Mouse (Mus musculus) spleen, adult 2 months (tissue): ENCODE data around the gene Ubash3a.

Experiments used
- CTCF ChIP-seq: fragments of 200-500 bp; IDR thresholded peaks from 2 replicates; pipeline ENCODE4 v1.5.1; 2011; ENCODE audit warnings: mild to moderate bottlenecking, inconsistent platforms; ENCODE audit not compliant: insufficient read depth, insufficient read length, insufficient replicate concordance; ENCODE audit errors: extremely low read depth
- POLR2A ChIP-seq: fragments of 200-500 bp; IDR thresholded peaks from 2 replicates; pipeline ENCODE4 v1.6.1; 2011; ENCODE audit warnings: low read depth, low read length, inconsistent platforms

GRCm38 (mm10) chr17:31241156-31241555, 33.5 kb downstream of the Ubash3a start:
- TF ChIP-seq POLR2A (no peak), CTCF (no peak)
